Mouse (Mus musculus): ENCODE data around the gene Jade3. TPM values are rescaled to one million over a fixed set of nuclear protein-coding genes. Genes with fewer than 3 reads are reported as not detected.

Jade3 gene
- polyA plus RNA-seq, 2 experiments: 4.3 to 6.2 TPM

- no peak overlapping the region for H3K27ac ChIP-seq (replicated peaks; ENCODE audit: low read depth, low read length)
- H3K9me3 ChIP-seq (ENCODE audit: control insufficient read depth, low read length): no peaks in the 10 kb centered on the region
- no peak overlapping the region for H3K9ac ChIP-seq (ENCODE audit: low read depth, low read length, severe bottlenecking)
- no peaks in the 10 kb centered on the region for H3K27me3 ChIP-seq (ENCODE audit: control insufficient read depth, insufficient read depth, low read length)
- no peaks in the 10 kb centered on the region for H3K4me1 ChIP-seq (ENCODE audit: control insufficient read depth, insufficient read depth, low read length)
- H3K4me3 ChIP-seq (replicated peaks; ENCODE audit: low read length): no peak overlapping the region
- ATAC-seq (ENCODE audit: low FRiP score, low read depth) (no peak), DNase-seq (ENCODE audit: low spot score) (no peak)
- WGBS: 56% methylated on average over 10 of the region's 10 CpGs
- no peak overlapping the region for H3K4me2 ChIP-seq (replicated peaks; ENCODE audit: low read depth, low read length, severe bottlenecking)
- no peaks in the 10 kb centered on the region for H3K36me3 ChIP-seq (ENCODE audit: control insufficient read depth, insufficient read depth, low read length)
- TF ChIP-seq POLR2A (IDR thresholded peaks at IDR 0.05; ENCODE audit: borderline replicate concordance, extremely low read depth, insufficient read depth, insufficient read length): no peak
Observed at GRCm38 (mm10) chrX:20414885-20415622, 10.4 kb upstream of the Jade3 start.

DNA sequence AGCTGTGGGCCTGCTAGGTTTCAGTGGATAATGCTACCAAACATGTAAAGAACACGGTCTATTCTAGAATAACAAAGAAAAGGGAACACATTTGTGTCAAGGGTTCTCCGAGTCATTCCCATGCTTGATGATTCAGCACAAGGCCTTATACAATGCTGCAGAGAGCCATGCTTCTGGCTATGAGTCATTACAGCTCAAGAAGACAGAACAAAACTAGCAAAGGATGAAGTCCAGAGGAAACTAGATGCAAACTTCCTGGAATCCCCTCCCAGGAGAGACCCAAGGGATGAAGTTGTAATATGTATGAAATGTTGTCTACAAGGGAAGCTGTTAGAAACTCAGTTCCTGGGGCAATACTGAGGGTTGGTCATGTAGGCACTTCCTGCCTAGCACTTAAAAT lies 7.0 kb upstream of the Jade3 start:
- H3K9ac ChIP-seq (ENCODE audit: low read depth, low read length, severe bottlenecking): no peak overlapping the region
- ATAC-seq (ENCODE audit: low FRiP score, low read depth) (no peak), DNase-seq (ENCODE audit: low spot score) (no peak)
- no peak overlapping the region for H3K4me3 ChIP-seq (replicated peaks; ENCODE audit: low read length)
- no peak overlapping the region for H3K4me2 ChIP-seq (replicated peaks; ENCODE audit: low read depth, low read length, severe bottlenecking)
- WGBS: 84% methylated on average over 2 of the region's 2 CpGs
- H3K9me3 ChIP-seq (ENCODE audit: control insufficient read depth, low read length): no peaks in the 10 kb centered on the region
- no peak overlapping the region for H3K27ac ChIP-seq (replicated peaks; ENCODE audit: low read depth, low read length)
- no peak for TF ChIP-seq POLR2A (IDR thresholded peaks at IDR 0.05; ENCODE audit: borderline replicate concordance, extremely low read depth, insufficient read depth, insufficient read length)
- no peaks in the 10 kb centered on the region for H3K4me1 ChIP-seq (ENCODE audit: control insufficient read depth, insufficient read depth, low read length)
- H3K36me3 ChIP-seq (ENCODE audit: control insufficient read depth, insufficient read depth, low read length): no peaks in the 10 kb centered on the region
- no peaks in the 10 kb centered on the region for H3K27me3 ChIP-seq (ENCODE audit: control insufficient read depth, insufficient read depth, low read length)

GRCm38 (mm10) chrX:20419536-20419935 lies 6.0 kb upstream of the Jade3 start:
- Histone ChIP-seq H3K4me3 (replicated peaks; ENCODE audit: low read length) (no peak overlapping the region), H3K9ac (ENCODE audit: low read depth, low read length, severe bottlenecking) (no peak overlapping the region), H3K36me3 (ENCODE audit: control insufficient read depth, insufficient read depth, low read length) (no peaks in the 10 kb centered on the region), H3K27me3 (ENCODE audit: control insufficient read depth, insufficient read depth, low read length) (no peaks in the 10 kb centered on the region), H3K4me1 (ENCODE audit: control insufficient read depth, insufficient read depth, low read length) (no peaks in the 10 kb centered on the region), H3K9me3 (ENCODE audit: control insufficient read depth, low read length) (no peaks in the 10 kb centered on the region), H3K4me2 (replicated peaks; ENCODE audit: low read depth, low read length, severe bottlenecking) (no peak overlapping the region), H3K27ac (replicated peaks; ENCODE audit: low read depth, low read length) (no peak overlapping the region)
- DNase-seq (ENCODE audit: low spot score) (no peak), ATAC-seq (ENCODE audit: low FRiP score, low read depth) (no peak)
- TF ChIP-seq POLR2A (IDR thresholded peaks at IDR 0.05; ENCODE audit: borderline replicate concordance, extremely low read depth, insufficient read depth, insufficient read length): no peak
- 88% methylated on average over 4 of the region's 4 CpGs for WGBS

GRCm38 (mm10) chrX:20425839-20426449 lies 456 bp downstream of the Jade3 start:
- Histone ChIP-seq H3K9me3 (ENCODE audit: control insufficient read depth, low read length) (no peaks in the 10 kb centered on the region), H3K27me3 (ENCODE audit: control insufficient read depth, insufficient read depth, low read length) (no peaks in the 10 kb centered on the region), H3K36me3 (ENCODE audit: control insufficient read depth, insufficient read depth, low read length) (peaks cover 1% of the 10 kb centered on the region; the same call in 1 of the 2 replicates), H3K4me3 (replicated peaks; ENCODE audit: low read length) (peak overlapping the region; percentile 57), H3K4me1 (ENCODE audit: control insufficient read depth, insufficient read depth, low read length) (0 out of 2 replicates have a peak, but pooled peaks cover 2% of the 10 kb centered on the region), H3K4me2 (replicated peaks; ENCODE audit: low read depth, low read length, severe bottlenecking) (peak overlapping the region; percentile 53), H3K27ac (replicated peaks; ENCODE audit: low read depth, low read length) (peak overlapping the region; percentile 73), H3K9ac (ENCODE audit: low read depth, low read length, severe bottlenecking) (peak overlapping the region; percentile 69)
- DNase-seq (ENCODE audit: low spot score) (no peak), ATAC-seq (ENCODE audit: low FRiP score, low read depth) (0 out of 2 replicates have a peak, but pooled peaks have one; percentile 4)
- 17% methylated on average over 30 of the region's 51 CpGs for WGBS
- no peak for TF ChIP-seq POLR2A (IDR thresholded peaks at IDR 0.05; ENCODE audit: borderline replicate concordance, extremely low read depth, insufficient read depth, insufficient read length)

DNA sequence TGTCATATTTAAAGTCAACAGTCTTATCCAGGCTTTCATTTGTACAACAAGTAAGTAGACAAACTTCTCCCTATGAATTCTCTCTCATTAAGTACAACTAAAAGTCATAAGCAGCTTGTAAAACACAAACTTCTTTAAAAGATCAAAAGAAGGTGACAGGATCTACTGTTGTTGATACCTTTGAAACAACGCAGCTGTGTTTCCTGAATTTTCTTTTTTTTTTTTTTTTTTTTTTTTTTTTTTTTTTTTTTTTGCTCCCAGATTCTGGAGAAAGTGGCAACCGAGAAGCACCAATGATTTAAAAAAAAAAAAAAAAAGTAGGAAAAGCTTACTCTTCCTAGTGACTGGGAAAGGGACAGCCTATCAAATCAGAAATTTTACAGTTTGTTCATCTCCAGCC lies 57.7 kb downstream of the Jade3 start:
- ATAC-seq (ENCODE audit: low FRiP score, low read depth): no peak
- WGBS: 65% methylated on average over 2 of the region's 2 CpGs

More for the DNA sequence above, 57.7 kb downstream of the Jade3 start:
- Histone ChIP-seq H3K9me3 (ENCODE audit: control insufficient read depth, low read length) (no peaks in the 10 kb centered on the region), H3K27ac (replicated peaks; ENCODE audit: low read depth, low read length) (no peak overlapping the region), H3K27me3 (ENCODE audit: control insufficient read depth, insufficient read depth, low read length) (no peaks in the 10 kb centered on the region), H3K4me3 (replicated peaks; ENCODE audit: low read length) (no peak overlapping the region), H3K4me2 (replicated peaks; ENCODE audit: low read depth, low read length, severe bottlenecking) (no peak overlapping the region), H3K9ac (ENCODE audit: low read depth, low read length, severe bottlenecking) (no peak overlapping the region), H3K4me1 (ENCODE audit: control insufficient read depth, insufficient read depth, low read length) (no peaks in the 10 kb centered on the region), H3K36me3 (ENCODE audit: control insufficient read depth, insufficient read depth, low read length) (no peaks in the 10 kb centered on the region)
- DNase-seq (ENCODE audit: low spot score): no peak
- TF ChIP-seq POLR2A (IDR thresholded peaks at IDR 0.05; ENCODE audit: borderline replicate concordance, extremely low read depth, insufficient read depth, insufficient read length): no peak

Measured in limb, embryonic 14.5 days (tissue).